Mouse (Mus musculus): ENCODE results near the gene Olfr1066. TPM values are rescaled to one million over a fixed set of nuclear protein-coding genes. Genes with fewer than 3 reads are reported as not detected.

Olfr1066 gene
- polyA plus RNA-seq, 1 experiment: not detected

GRCm38 (mm10) chr2:86413950-86414349 is 42.1 kb downstream of the Olfr1066 start, which contains the start of gene Olfr1061:
TSS of gene Olfr1061 (minus strand) at chr2:86414050.
- no peak for DNase-seq
- 92% methylated on average over 1 of the region's 1 CpGs for WGBS
- TF ChIP-seq CTCF (IDR thresholded peaks at IDR 0.05; ENCODE audit: borderline replicate concordance, insufficient read depth, low read depth, low read length): no peak
- no peak for TF ChIP-seq POLR2A (IDR thresholded peaks at IDR 0.05; ENCODE audit: borderline replicate concordance, insufficient read depth, low read length)
- no peak within 1 kb of the TSS for H3K27ac ChIP-seq (ENCODE audit: insufficient read depth, low read length)
- no peak within 1 kb of the TSS for H3K4me3 ChIP-seq (replicated peaks; ENCODE audit: insufficient read depth, low read depth, low read length)
- no peaks in the 10 kb centered on the region for H3K27me3 ChIP-seq (ENCODE audit: control insufficient read depth, insufficient read depth, low read length)
- H3K4me1 ChIP-seq (ENCODE audit: control insufficient read depth, insufficient read depth, low read length): no peaks in the 10 kb centered on the region

Other genes with a start within 250 kb of the Olfr1066 start
- gene Olfr1046, start 237.0 kb downstream of the Olfr1066 start, polyA plus RNA-seq (2012; rRNA removed): not detected in 2 replicates
- not detected in 2 replicates for gene Olfr1047, start 224.9 kb downstream of the Olfr1066 start, polyA plus RNA-seq (2012; rRNA removed)
- not detected in 2 replicates for gene Olfr1048, start 216.0 kb downstream of the Olfr1066 start, polyA plus RNA-seq (2012; rRNA removed)
- gene Olfr1049, start 197.9 kb downstream of the Olfr1066 start, polyA plus RNA-seq (2012; rRNA removed): not detected in 2 replicates
- not detected in 2 replicates for gene Olfr1051, start 177.2 kb downstream of the Olfr1066 start, polyA plus RNA-seq (2012; rRNA removed)
- not detected in 2 replicates for gene Olfr1052, start 163.8 kb downstream of the Olfr1066 start, polyA plus RNA-seq (2012; rRNA removed)
- gene Olfr1053, start 141.0 kb downstream of the Olfr1066 start, polyA plus RNA-seq (2012; rRNA removed): not detected in 2 replicates
- gene Olfr1054, start 120.8 kb downstream of the Olfr1066 start, polyA plus RNA-seq (2012; rRNA removed): not detected in 2 replicates
- not detected in 2 replicates for gene Olfr1055, start 106.0 kb downstream of the Olfr1066 start, polyA plus RNA-seq (2012; rRNA removed)
- gene Olfr1056, start 93.8 kb downstream of the Olfr1066 start, polyA plus RNA-seq (2012; rRNA removed): not detected in 2 replicates
- gene Olfr1057, start 77.9 kb downstream of the Olfr1066 start, polyA plus RNA-seq (2012; rRNA removed): not detected in 2 replicates
- gene Olfr1058, start 67.7 kb downstream of the Olfr1066 start, polyA plus RNA-seq (2012; rRNA removed): not detected in 2 replicates
- not detected in 2 replicates for gene Olfr1061, start 42.2 kb downstream of the Olfr1066 start, polyA plus RNA-seq (2012; rRNA removed)
- gene Olfr1062, start 29.5 kb downstream of the Olfr1066 start, polyA plus RNA-seq (2012; rRNA removed): not detected in 2 replicates
- gene Olfr1065, start 5.7 kb downstream of the Olfr1066 start, polyA plus RNA-seq (2012; rRNA removed): not detected in 2 replicates
- not detected in 2 replicates for gene Olfr228, start 31.1 kb upstream of the Olfr1066 start, polyA plus RNA-seq (2012; rRNA removed)
- gene Olfr1076, start 52.2 kb upstream of the Olfr1066 start, polyA plus RNA-seq (2012; rRNA removed): not detected in 2 replicates
- gene Olfr1079, start 86.2 kb upstream of the Olfr1066 start, polyA plus RNA-seq (2012; rRNA removed): not detected in 2 replicates
- gene Olfr1080, start 102.0 kb upstream of the Olfr1066 start, polyA plus RNA-seq (2012; rRNA removed): not detected in 2 replicates
- gene Olfr1082, start 142.7 kb upstream of the Olfr1066 start, polyA plus RNA-seq (2012; rRNA removed): not detected in 2 replicates
- gene Olfr1084, start 183.5 kb upstream of the Olfr1066 start, polyA plus RNA-seq (2012; rRNA removed): not detected in 2 replicates
- not detected in 2 replicates for gene Olfr1085, start 205.8 kb upstream of the Olfr1066 start, polyA plus RNA-seq (2012; rRNA removed)
- not detected in 2 replicates for gene Olfr1086, start 223.8 kb upstream of the Olfr1066 start, polyA plus RNA-seq (2012; rRNA removed)
- gene Olfr1087, start 242.1 kb upstream of the Olfr1066 start, polyA plus RNA-seq (2012; rRNA removed): not detected in 2 replicates

Measured in cerebellum, adult 2 months (tissue).